9 mouse cellular contexts compared by ENCODE assay signal in the genomic region with DNA sequence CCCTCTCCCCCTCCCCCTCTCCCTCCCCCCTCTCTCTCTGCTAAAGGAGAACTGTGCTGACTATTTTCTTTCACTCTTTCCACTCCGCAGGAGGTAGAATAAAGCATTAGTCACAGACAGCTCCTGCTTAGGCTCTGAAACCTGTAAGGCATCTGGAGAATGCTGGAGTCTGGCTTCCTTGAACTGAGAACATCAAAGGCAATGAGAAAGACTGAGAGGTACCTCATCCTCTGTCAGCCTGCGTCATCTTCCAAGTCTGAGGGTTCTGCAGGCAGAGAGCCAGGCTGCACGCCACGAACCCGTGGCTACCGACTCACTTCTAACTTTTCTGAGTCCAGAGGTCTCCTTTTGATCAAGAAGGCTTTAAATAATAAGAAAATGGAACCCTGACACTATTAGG. TPM values are rescaled to one million over a fixed set of nuclear protein-coding genes. Genes with fewer than 3 reads are reported as not detected.
DNase-seq lines count a peak whose midpoint lies in the region; ATAC-seq lines count a peak whose summit lies in the region.
"Had no signal": no experiment of that assay in that cellular context is flagged by ENCODE, and none has a peak within 500 bp of the region (broad histone marks: within the 10 kb centered on the region; RNA-seq: fewer than 3 reads in every experiment).

No protein-coding gene starts in this region.

- peak; percentile 33; the same call in 1 of the 2 replicates for ATAC-seq in midbrain, embryonic 11.5 days (ENCODE audit: low FRiP score)
- peak; percentile 78 for ATAC-seq in midbrain, embryonic 15.5 days (replicated peaks)
- ATAC-seq: forebrain, postnatal 0 days had no signal

- H3K27ac ChIP-seq in midbrain, embryonic 11.5 days (ENCODE audit: low read depth, low read length): no peak overlapping the region
- no peak overlapping the region for H3K27ac ChIP-seq in midbrain, embryonic 10.5 days (replicated peaks)
- H3K27ac ChIP-seq in midbrain, embryonic 15.5 days: 0 out of 2 replicates have a peak overlapping the region, but pooled peaks have one; percentile 21
- H3K27ac ChIP-seq: liver, embryonic 15.5 days had no signal

- WGBS in midbrain, embryonic 11.5 days: 8% methylated on average over 6 of the region's 6 CpGs
- 20% methylated on average over 6 of the region's 6 CpGs for WGBS in midbrain, embryonic 10.5 days
- WGBS in midbrain, embryonic 15.5 days: 8% methylated on average over 6 of the region's 6 CpGs

- no peaks in the 10 kb centered on the region for H3K27me3 ChIP-seq in midbrain, embryonic 11.5 days (ENCODE audit: control insufficient read depth, insufficient read depth, low read length)
- no peaks in the 10 kb centered on the region for H3K27me3 ChIP-seq in midbrain, embryonic 10.5 days (ENCODE audit: low read depth, poor library complexity, severe bottlenecking)
- no peaks in the 10 kb centered on the region for H3K27me3 ChIP-seq in midbrain, embryonic 15.5 days (replicated peaks)
- H3K27me3 ChIP-seq: liver, embryonic 15.5 days had no signal

- no peak overlapping the region for H3K9ac ChIP-seq in midbrain, embryonic 11.5 days (ENCODE audit: low read length)
- H3K9ac ChIP-seq in midbrain, embryonic 15.5 days: no peak overlapping the region
- H3K9ac ChIP-seq: forebrain, postnatal 0 days; liver, embryonic 15.5 days had no signal

- H3K36me3 ChIP-seq in midbrain, embryonic 11.5 days (ENCODE audit: control insufficient read depth, insufficient read depth, low read length): no peaks in the 10 kb centered on the region
- H3K36me3 ChIP-seq in midbrain, embryonic 10.5 days: no peaks in the 10 kb centered on the region
- no peaks in the 10 kb centered on the region for H3K36me3 ChIP-seq in midbrain, embryonic 15.5 days (replicated peaks)
- H3K36me3 ChIP-seq: liver, embryonic 15.5 days had no signal

- H3K4me1 ChIP-seq in midbrain, embryonic 11.5 days (ENCODE audit: control insufficient read depth, insufficient read depth, low read length): no peaks in the 10 kb centered on the region
- H3K4me1 ChIP-seq in midbrain, embryonic 10.5 days: peaks cover 14% of the 10 kb centered on the region
- H3K4me1 ChIP-seq in midbrain, embryonic 15.5 days: 0 out of 2 replicates have a peak, but pooled peaks cover 4% of the 10 kb centered on the region

- no peak for DNase-seq in midbrain, embryonic 11.5 days (ENCODE audit: low spot score, missing footprints)
- DNase-seq in midbrain, embryonic 10.5 days (ENCODE audit: low spot score): no peak
- DNase-seq in R1 (ENCODE audit: low read depth, low spot score): peak; percentile 70
- peak; percentile 65 for DNase-seq in embryo, embryonic 10 days (ENCODE audit: low spot score)
- no peak for DNase-seq in cerebellum, adult 9-11 months
- DNase-seq in cerebellum, postnatal 25 days: no peak
- DNase-seq: forebrain, postnatal 0 days had no signal

- no peak overlapping the region for H3K4me3 ChIP-seq in midbrain, embryonic 11.5 days (ENCODE audit: low read depth, low read length)
- no peak overlapping the region for H3K4me3 ChIP-seq in midbrain, embryonic 10.5 days
- no peak overlapping the region for H3K4me3 ChIP-seq in midbrain, embryonic 15.5 days
- H3K4me3 ChIP-seq: liver, embryonic 15.5 days had no signal

- no peaks in the 10 kb centered on the region for H3K9me3 ChIP-seq in midbrain, embryonic 11.5 days (ENCODE audit: control insufficient read depth, low read length)
- H3K9me3 ChIP-seq in midbrain, embryonic 10.5 days (replicated peaks): no peaks in the 10 kb centered on the region
- H3K9me3 ChIP-seq in midbrain, embryonic 15.5 days: no peaks in the 10 kb centered on the region
- H3K9me3 ChIP-seq: liver, embryonic 15.5 days had no signal

- no peak overlapping the region for H3K4me2 ChIP-seq in midbrain, embryonic 11.5 days
- H3K4me2 ChIP-seq in midbrain, embryonic 15.5 days: no peak overlapping the region
- H3K4me2 ChIP-seq: liver, embryonic 15.5 days had no signal

RNA-seq across cellular contexts. Expression of a gene that starts 20.5 kb away (rescaled TPM):
- 11.3 and 11.9 TPM in 2 replicates for polyA plus RNA-seq in midbrain, embryonic 11.5 days (2014; fragmentation: Nextera tagmentation; extraction: Ambion mirVana)
- 8.1 and 10.6 TPM in 2 replicates for polyA plus RNA-seq in midbrain, embryonic 10.5 days (2016; fragmentation: Nextera tagmentation; extraction: Ambion mirVana)
- 57.2 and 59.2 TPM in 2 replicates for polyA plus RNA-seq in midbrain, embryonic 15.5 days (2015; fragmentation: Nextera tagmentation; extraction: Ambion mirVana)

Comparison
In these comparisons a context has a peak if more than half of its experiments do, and no peak if none do; other contexts are left out.
1. DNase-seq: peak in R1 (single experiment) and embryo, embryonic 10 days (single experiment); none in midbrain, embryonic 11.5 days (single experiment), midbrain, embryonic 10.5 days (single experiment), cerebellum, adult 9-11 months (single experiment) and cerebellum, postnatal 25 days (0 of 2).